Mouse (Mus musculus) left cerebral cortex, adult 18-20 months (tissue): ENCODE data around the gene Slc25a22. TPM values are rescaled to one million over a fixed set of nuclear protein-coding genes. Genes with fewer than 3 reads are reported as not detected.
"Not testable (repeated sequence)": the region's sequence is repeated elsewhere in the genome, so short reads cannot be mapped to it uniquely, and the experiment has no call there.

ENCODE experiments used
- DNase-seq, 2 experiments: peaks; one replicate each; pipeline ENCODE4 v3.0.0; 2021 to 2022; ENCODE audit warnings: low spot score in 2 of 2, mixed read lengths in 1 of 2
- total RNA-seq, 2 experiments: library from RNA; stranded (reverse); gene quantifications; 2 replicates each; pipeline ENCODE4 v1.2.3; 2021

Slc25a22 gene
- total RNA-seq, 2 experiments from 2014 or later = 251 to 254 TPM

GRCm38 (mm10) chr7:141417731-141418681 is 19.7 kb downstream of the Slc25a22 start:
- no peak for DNase-seq

GRCm38 (mm10) chr7:141416144-141416841 is 21.4 kb downstream of the Slc25a22 start:
- no peak for DNase-seq

- DNase-seq = peak; percentile 99 to 100
Measured at GRCm38 (mm10) chr7:141413809-141414584, 23.7 kb downstream of the Slc25a22 start, which contains the start of gene Gatd1. Gene Gatd1 (minus strand): TSS chr7:141414136.

- no peak for DNase-seq
Measured at GRCm38 (mm10) chr7:141413331-141413730, 24.4 kb downstream of the Slc25a22 start.

- no peak for DNase-seq
Measured at GRCm38 (mm10) chr7:141411667-141412066, 26.0 kb downstream of the Slc25a22 start.

GRCm38 (mm10) chr7:141410631-141411030 is 27.1 kb downstream of the Slc25a22 start:
- no peak for DNase-seq

GRCm38 (mm10) chr7:141408833-141409232 is 28.9 kb downstream of the Slc25a22 start:
- DNase-seq = peak; percentile 89 to 92

- not testable (repeated sequence) for DNase-seq
Measured at GRCm38 (mm10) chr7:141407670-141408069, 30.0 kb downstream of the Slc25a22 start.

- DNase-seq = no peak
Measured at GRCm38 (mm10) chr7:141405466-141405865, 32.2 kb downstream of the Slc25a22 start.

GRCm38 (mm10) chr7:141403305-141403704 is 34.4 kb downstream of the Slc25a22 start:
- peak in 1 of 2 experiments; percentile 46 for DNase-seq

GRCm38 (mm10) chr7:141395348-141395747 is 42.3 kb downstream of the Slc25a22 start:
- DNase-seq = no peak

- peak; percentile 24 to 52 for DNase-seq
Measured at GRCm38 (mm10) chr7:141394771-141395170, 42.9 kb downstream of the Slc25a22 start.

GRCm38 (mm10) chr7:141394158-141394557 is 43.5 kb downstream of the Slc25a22 start:
- no peak for DNase-seq

- no peak for DNase-seq
Measured at GRCm38 (mm10) chr7:141392552-141393222, 45.0 kb downstream of the Slc25a22 start.

- DNase-seq = peak; percentile 96 to 97
Measured at GRCm38 (mm10) chr7:141391625-141392551, 45.8 kb downstream of the Slc25a22 start, which contains the start of gene Taldo1. Gene Taldo1 (plus strand): TSS chr7:141392199.

- DNase-seq = no peak
Measured at GRCm38 (mm10) chr7:141390326-141391259, 47.1 kb downstream of the Slc25a22 start.

- no peak for DNase-seq
Measured at GRCm38 (mm10) chr7:141388487-141389109, 49.1 kb downstream of the Slc25a22 start.
